Mouse (Mus musculus) testis, adult 2 months (tissue): Measurements from ENCODE around the gene Ctbp2.

Source experiments
- CTCF ChIP-seq: fragments of 200-500 bp; IDR thresholded peaks from 2 replicates; pipeline ENCODE4 v1.5.1; 2012; ENCODE audit warnings: low read depth, mild to moderate bottlenecking, inconsistent platforms, low read length, moderate library complexity; ENCODE audit not compliant: control insufficient read depth, insufficient read depth, insufficient replicate concordance
- POLR2A ChIP-seq: fragments of 200-500 bp; IDR thresholded peaks from 2 replicates; pipeline ENCODE4 v1.6.1; 2012; ENCODE audit warnings: low read depth, mild to moderate bottlenecking, inconsistent platforms, low read length, moderate library complexity; ENCODE audit not compliant: control insufficient read depth

- no peak for TF ChIP-seq CTCF
- no peak for TF ChIP-seq POLR2A
Measured at GRCm38 (mm10) chr7:133115886-133116285, 8.3 kb downstream of the Ctbp2 start.
